Mouse (Mus musculus) liver, embryonic 12.5 days (tissue): Measurements from ENCODE around the gene Zfp87. TPM values are rescaled to one million over a fixed set of nuclear protein-coding genes. Genes with fewer than 3 reads are reported as not detected.

Source experiments
- ATAC-seq: fragments of 200-750 bp; cut with Nextera tagmentation; 2 replicates; pipeline ENCODE4 v1.8.0; 2017; ENCODE audit warnings: moderate number of reproducible peaks, mild to moderate bottlenecking, moderate library complexity
- H3K27ac ChIP-seq: fragments of 300-500 bp; sonication (generic); 2 replicates; pipeline ENCODE4 v1.5.1; 2016; ENCODE audit warnings: mild to moderate bottlenecking
- H3K27me3 ChIP-seq: fragments of 300-500 bp; sonication (generic); replicated peaks from 2 replicates; pipeline ENCODE4 v1.6.1; 2016; ENCODE audit warnings: mild to moderate bottlenecking, moderate library complexity
- H3K36me3 ChIP-seq: fragments of 300-500 bp; sonication (generic); 2 replicates; pipeline ENCODE4 v1.6.1; 2016; ENCODE audit warnings: mild to moderate bottlenecking, moderate library complexity
- H3K4me1 ChIP-seq: fragments of 300-500 bp; sonication (generic); 2 replicates; pipeline ENCODE4 v1.6.1; 2016
- H3K4me2 ChIP-seq: fragments of 300-500 bp; sonication (generic); 2 replicates; pipeline ENCODE4 v1.6.1; 2016; ENCODE audit warnings: mild to moderate bottlenecking, moderate library complexity
- H3K4me3 ChIP-seq: fragments of 300-500 bp; sonication (generic); 2 replicates; pipeline ENCODE4 v1.5.1; 2016; ENCODE audit warnings: mild to moderate bottlenecking, moderate library complexity
- H3K9ac ChIP-seq: fragments of 300-500 bp; sonication (generic); 2 replicates; pipeline ENCODE4 v1.6.1; 2016; ENCODE audit warnings: mild to moderate bottlenecking, moderate library complexity
- H3K9me3 ChIP-seq: fragments of 300-500 bp; sonication (generic); replicated peaks from 2 replicates; pipeline ENCODE4 v1.6.1; 2016; ENCODE audit warnings: mild to moderate bottlenecking, moderate library complexity
- WGBS: fragments of 180-500 bp; shearing (Covaris S2); methylation state at CpG from one replicate; pipeline ENCODE4 v1.1.7; 2016; ENCODE audit not compliant: insufficient replicate concordance; 5-methylcytosine and 5-hydroxymethylcytosine counted together
- polyA plus RNA-seq: library from polyadenylated mRNA; unstranded; fragments of >200 nt; fragmentation: Nextera tagmentation; extraction: Ambion mirVana; gene quantifications from 2 replicates; pipeline ENCODE4 v1.2.1, GENCODE M21; 2016

The Zfp87 gene
- polyA plus RNA-seq: 9.4 and 9.7 TPM in 2 replicates

DNA sequence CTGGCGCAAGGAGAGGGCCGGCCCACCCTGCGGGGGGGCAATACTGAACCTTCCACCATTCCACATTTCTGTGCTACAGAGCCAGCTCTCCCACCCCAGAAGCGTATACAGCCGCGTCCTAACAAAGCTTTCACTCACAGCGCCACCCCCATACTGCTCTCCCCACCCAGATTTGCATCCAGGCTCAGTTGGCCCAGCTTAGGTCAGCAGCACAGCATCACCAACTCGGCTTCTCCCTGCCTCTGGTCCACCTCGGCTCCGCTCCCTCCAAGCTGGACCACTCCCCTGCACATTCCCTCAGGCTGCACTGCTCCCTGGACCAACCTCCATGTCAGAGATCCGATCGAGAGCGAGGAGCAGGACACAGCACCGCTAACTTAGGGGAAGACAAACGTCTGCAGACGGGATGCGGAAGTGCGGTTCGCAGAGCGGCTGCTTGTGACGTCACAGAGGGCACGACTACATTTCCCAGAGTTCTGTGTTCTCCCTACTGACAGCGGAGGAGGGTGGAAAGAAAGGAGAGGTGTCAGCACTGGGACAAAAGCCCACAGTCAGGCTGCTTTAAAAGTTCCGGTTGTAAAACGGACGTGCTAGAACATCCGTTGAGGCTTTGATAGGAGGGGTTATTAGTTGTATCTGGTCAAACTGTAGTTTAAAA lies at the start of gene Zfp87, which contains the start of gene Gm26965:
Zfp87 (minus strand) TSS at position 425 of the 658 bp plus-strand sequence.
Gm26965 (minus strand) TSS at position 399 of the 658 bp plus-strand sequence.
- peak; percentile 99 for ATAC-seq
- Histone ChIP-seq H3K27ac (peak within 1 kb of the TSS; percentile 81), H3K4me2 (peak within 1 kb of the TSS; percentile 89), H3K36me3 (peaks cover 10% of the 10 kb centered on the region), H3K4me3 (peak within 1 kb of the TSS; percentile 81), H3K27me3 (no peaks in the 10 kb centered on the region), H3K9ac (peak within 1 kb of the TSS; percentile 79), H3K4me1 (peaks cover 25% of the 10 kb centered on the region), H3K9me3 (no peaks in the 10 kb centered on the region)
- WGBS: under 1% methylated on average over 27 of the region's 27 CpGs

DNA sequence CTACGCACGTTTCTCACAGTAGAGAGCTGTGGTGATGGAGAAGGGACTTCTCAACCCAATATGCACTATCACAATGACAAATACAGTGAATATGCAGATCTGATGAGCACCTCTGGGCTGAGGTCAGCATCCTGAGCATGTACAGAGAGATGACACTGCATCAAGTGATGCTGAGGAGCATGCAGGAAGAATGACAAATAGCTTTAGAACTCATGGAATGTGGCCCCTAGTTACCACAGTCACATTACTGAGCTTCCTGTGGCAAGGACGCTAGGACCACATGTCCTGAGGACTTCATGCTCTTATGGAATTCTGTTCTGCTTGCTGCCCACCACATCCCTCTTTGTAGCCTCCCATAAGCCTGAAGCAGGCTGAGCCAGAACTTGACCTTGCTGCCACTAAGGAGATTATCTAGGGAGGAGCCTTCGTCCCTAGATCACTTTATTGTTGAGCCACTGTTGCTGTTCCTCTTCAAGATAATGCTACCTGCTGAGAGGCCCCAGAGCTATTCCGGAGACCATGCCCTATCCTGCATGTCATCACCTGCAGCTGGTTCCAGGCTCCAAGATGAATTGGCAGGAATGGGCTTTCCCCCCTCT lies 46.7 kb upstream of the Zfp87 start:
- Histone ChIP-seq H3K9ac (no peak overlapping the region), H3K4me1 (no peaks in the 10 kb centered on the region), H3K27ac (no peak overlapping the region), H3K4me3 (no peak overlapping the region), H3K9me3 (no peaks in the 10 kb centered on the region), H3K4me2 (no peak overlapping the region), H3K27me3 (no peaks in the 10 kb centered on the region), H3K36me3 (no peaks in the 10 kb centered on the region)
- ATAC-seq: no peak
- WGBS: 53% methylated on average over 5 of the region's 5 CpGs

DNA sequence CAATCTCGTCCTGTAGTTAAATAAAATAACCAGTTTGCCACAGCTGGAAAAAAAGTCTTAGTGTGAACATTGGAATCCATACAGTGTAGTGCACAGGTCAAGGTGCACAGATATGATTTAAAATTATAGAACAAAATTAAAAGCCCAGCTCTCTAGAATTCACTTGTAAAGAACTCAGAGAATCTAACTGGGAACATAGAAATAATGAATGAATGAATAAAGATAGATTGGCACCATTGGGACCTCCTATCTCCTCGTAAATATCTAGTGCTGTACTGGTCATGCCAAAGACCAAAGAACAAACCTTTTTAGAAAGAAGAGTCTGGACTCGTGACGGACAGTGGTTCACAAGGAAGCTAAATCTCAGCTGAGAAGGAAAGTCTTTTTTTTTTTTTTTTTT lies 27.8 kb upstream of the Zfp87 start, which contains the start of gene Zfp748:
Zfp748 (minus strand) TSS at position 101 of the 400 bp plus-strand sequence.
- WGBS: 59% methylated on average over 4 of the region's 4 CpGs
- Histone ChIP-seq H3K27ac (peak within 1 kb of the TSS; percentile 91), H3K27me3 (no peaks in the 10 kb centered on the region)

DNA sequence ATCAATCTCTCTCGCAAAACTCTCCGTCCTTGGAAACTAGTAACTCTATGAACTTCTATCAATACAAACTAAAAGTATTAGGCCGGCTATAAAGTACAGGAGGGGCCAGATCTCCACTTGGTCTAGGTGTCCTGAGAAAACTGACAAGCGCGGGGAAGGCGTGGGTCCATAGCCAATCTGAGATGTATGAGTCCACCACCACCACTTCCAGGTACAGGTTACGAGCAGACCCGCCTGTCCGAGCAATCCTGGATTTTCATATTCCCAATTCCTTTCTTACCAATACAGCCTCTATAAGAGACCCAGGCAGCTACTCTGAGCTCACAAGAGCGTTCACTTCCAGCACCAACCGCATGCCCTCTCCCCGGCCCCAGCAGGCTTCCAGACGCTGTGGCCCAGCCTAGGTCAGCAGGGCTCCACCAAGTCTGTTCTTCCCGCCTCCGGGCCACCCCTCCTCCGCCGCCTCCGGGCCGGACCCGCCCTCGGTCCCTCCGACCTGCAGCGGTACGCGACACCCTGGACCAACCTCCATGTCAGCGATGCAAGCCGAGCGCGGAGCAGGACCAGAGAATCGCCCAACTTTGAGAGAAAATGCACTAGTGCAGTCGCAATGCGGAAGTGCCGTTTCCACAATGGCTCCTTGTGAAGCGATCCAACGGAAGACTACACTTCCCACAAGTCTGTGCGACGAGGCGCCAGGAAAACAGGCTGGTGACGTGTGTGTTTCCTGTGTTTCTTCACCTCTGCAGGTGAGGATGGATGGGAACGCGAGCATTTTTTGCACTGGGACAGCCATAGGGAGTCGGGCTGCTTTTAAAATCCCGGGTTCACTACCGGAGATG lies 26.7 kb upstream of the Zfp87 start:
- Histone ChIP-seq H3K27ac (peak overlapping the region; percentile 91), H3K4me2 (peak overlapping the region; percentile 80), H3K36me3 (no peaks in the 10 kb centered on the region), H3K27me3 (no peaks in the 10 kb centered on the region), H3K9me3 (no peaks in the 10 kb centered on the region), H3K4me3 (peak overlapping the region; percentile 90), H3K4me1 (peaks cover 25% of the 10 kb centered on the region), H3K9ac (peak overlapping the region; percentile 87)
- peak; percentile 97 for ATAC-seq
- WGBS: 1% methylated on average over 44 of the region's 44 CpGs

More for the DNA sequence above, 27.8 kb upstream of the Zfp87 start, which contains the start of gene Zfp748:
- no peak for ATAC-seq
- Histone ChIP-seq H3K4me2 (peak within 1 kb of the TSS; percentile 80), H3K36me3 (no peaks in the 10 kb centered on the region), H3K9ac (peak within 1 kb of the TSS; percentile 87), H3K4me1 (peaks cover 25% of the 10 kb centered on the region), H3K9me3 (no peaks in the 10 kb centered on the region), H3K4me3 (peak within 1 kb of the TSS; percentile 90)

DNA sequence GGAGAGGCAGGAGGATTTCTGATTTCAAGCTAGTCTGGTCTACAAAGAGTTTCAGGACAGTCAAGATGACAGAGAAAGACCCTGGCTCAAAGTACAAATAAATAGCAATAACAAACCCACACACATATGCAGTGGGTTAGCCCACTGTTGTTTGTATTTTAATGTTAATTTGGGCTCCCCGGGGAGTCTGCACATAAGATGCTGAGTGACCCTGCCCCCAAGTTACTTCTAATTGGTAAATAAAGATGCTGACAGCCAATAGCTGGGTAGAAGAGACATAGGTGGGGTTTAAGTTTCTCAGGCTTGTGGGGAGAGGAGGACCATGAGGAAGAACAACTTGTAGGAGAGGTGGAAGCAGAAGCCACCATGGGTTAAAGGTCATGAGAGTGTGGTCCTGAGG lies 20.0 kb upstream of the Zfp87 start:
- Histone ChIP-seq H3K36me3 (peaks cover 48% of the 10 kb centered on the region), H3K4me3 (no peak overlapping the region), H3K4me1 (peaks cover 8% of the 10 kb centered on the region; the same call in 1 of the 2 replicates), H3K9ac (no peak overlapping the region), H3K27me3 (no peaks in the 10 kb centered on the region), H3K27ac (no peak overlapping the region), H3K9me3 (peaks cover 12% of the 10 kb centered on the region), H3K4me2 (no peak overlapping the region)
- ATAC-seq: no peak
- WGBS: 69% methylated on average over 1 of the region's 1 CpGs

DNA sequence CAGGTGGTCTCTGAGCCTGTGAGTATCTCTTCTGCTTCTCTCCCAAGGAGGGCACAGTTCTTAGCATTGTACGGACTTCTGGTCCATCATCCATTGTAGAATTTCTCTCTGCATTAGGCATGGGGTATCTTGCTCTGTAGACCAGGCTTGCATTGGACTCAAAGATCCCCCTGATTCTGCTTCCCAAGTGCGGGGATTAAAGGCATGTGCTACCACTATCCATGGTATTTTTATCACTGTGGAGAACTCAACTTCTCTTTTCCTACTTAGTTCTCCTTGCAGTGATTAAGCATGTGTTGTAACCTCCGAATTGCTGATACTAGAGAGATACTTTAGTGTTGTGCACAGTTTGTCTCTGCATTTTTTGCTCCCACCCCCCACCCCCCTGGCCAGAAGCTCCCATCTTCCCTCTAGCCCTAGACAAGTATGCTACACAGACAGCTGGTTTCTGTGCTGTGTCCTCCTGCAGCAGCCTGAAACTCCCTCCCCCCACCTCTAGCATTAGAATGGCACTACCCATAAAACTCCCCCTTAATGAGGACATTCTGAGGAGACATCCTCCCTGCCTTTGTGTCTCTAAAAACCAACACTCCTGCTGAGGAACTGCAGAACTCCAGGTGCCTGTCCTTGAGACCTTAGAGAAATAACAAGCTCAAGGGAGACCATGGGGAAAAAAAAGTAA lies 1.2 kb upstream of the Zfp87 start:
- Histone ChIP-seq H3K4me1 (peaks cover 25% of the 10 kb centered on the region), H3K36me3 (0 out of 2 replicates have a peak, but pooled peaks cover 3% of the 10 kb centered on the region), H3K9ac (no peak overlapping the region), H3K27me3 (no peaks in the 10 kb centered on the region), H3K4me2 (no peak overlapping the region), H3K4me3 (no peak overlapping the region), H3K9me3 (no peaks in the 10 kb centered on the region), H3K27ac (no peak overlapping the region)
- 63% methylated on average over 3 of the region's 3 CpGs for WGBS
- no peak for ATAC-seq

DNA sequence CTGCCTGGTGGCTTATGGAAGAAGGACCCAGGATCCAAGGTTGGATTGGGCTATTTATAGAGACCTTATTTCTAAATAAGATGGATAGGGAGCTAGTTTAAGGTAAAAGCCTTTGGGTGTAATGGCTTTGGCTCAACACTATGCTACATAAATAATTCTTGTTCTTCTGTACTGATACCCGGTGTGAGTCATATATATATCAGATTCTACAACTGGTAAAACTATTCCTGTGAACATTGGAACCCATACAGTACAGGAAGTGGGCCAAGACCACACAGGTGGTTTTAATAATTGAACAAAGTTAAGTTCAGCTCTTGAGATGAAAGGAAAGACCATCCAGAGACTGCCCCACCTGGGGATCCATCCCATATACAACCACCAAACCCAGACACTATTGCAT lies 25.1 kb downstream of the Zfp87 start:
- no peak; the same call in 1 of the 2 replicates for ATAC-seq
- H3K4me3 ChIP-seq: no peak overlapping the region
- no peaks in the 10 kb centered on the region for H3K9me3 ChIP-seq

DNA sequence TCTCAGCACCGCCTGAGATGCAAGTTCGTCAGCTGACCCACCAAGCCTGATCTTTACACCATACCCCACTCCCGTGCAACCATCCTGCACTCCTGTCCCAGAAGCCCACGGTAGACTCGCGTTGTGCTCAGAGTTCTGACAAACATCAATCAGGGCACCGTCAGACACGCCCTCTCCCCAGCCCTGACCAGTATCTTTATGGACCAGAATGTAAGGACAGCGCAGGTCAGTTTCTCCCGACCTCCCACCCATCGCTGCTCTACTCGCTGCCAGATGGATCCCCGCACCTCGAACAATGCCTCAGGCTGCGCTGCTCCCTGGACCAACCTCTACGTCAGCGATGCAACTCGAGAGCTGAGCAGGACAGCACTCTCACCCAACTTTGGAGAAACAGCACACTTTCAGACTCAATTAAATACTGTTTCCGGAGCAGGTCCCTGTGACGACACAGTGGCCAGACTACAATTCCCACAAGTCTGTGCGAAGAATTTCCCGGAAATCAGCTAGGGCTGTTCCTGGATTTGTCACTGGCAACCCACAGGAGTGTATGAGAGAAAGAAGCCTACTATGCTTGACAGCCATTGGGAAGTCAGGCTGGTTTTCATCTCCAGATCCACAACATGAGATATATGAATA lies 25.8 kb downstream of the Zfp87 start, which contains the start of gene Zfp58:
Zfp58 (minus strand) TSS at position 472 of the 636 bp plus-strand sequence.
- peak within 1 kb of the TSS; percentile 60; the same call in 1 of the 2 replicates for H3K27ac ChIP-seq
- ATAC-seq: peak; percentile 93
- H3K4me1 ChIP-seq: peaks cover 9% of the 10 kb centered on the region
- peak within 1 kb of the TSS; percentile 69 for H3K9ac ChIP-seq
- WGBS: 1% methylated on average over 22 of the region's 22 CpGs
- H3K9me3 ChIP-seq: no peaks in the 10 kb centered on the region
- peaks cover 14% of the 10 kb centered on the region for H3K36me3 ChIP-seq
- H3K4me3 ChIP-seq: peak within 1 kb of the TSS; percentile 73
- H3K4me2 ChIP-seq: peak within 1 kb of the TSS; percentile 78
- H3K27me3 ChIP-seq: no peaks in the 10 kb centered on the region

More for the DNA sequence above, 25.1 kb downstream of the Zfp87 start:
- peaks cover 9% of the 10 kb centered on the region for H3K4me1 ChIP-seq
- no peak overlapping the region for H3K9ac ChIP-seq
- H3K27me3 ChIP-seq: no peaks in the 10 kb centered on the region
- peak overlapping the region; percentile 78; the same call in 1 of the 2 replicates for H3K4me2 ChIP-seq
- WGBS: 57% methylated on average over 1 of the region's 1 CpGs
- H3K27ac ChIP-seq: no peak overlapping the region
- H3K36me3 ChIP-seq: peaks cover 10% of the 10 kb centered on the region

DNA sequence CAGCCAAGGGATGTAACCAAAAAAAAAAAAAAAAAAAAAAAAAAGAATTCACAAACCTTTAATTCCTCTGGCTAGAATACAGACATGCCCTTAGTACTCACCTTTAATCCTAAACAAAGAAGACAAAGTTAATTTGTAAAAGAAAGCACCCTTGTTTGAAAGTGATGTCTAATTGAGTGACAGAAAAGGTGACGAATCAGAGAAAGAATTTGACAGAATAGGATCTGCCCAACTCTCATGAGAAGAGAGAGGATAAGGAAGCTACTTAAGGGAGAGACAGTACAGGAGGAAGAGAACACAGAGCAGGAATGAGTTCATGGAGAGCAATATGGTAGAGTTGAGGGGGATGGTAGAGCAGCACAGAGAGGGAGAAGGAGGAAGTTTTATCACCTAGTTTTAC lies 30.3 kb downstream of the Zfp87 start:
- H3K36me3 ChIP-seq: peaks cover 57% of the 10 kb centered on the region

DNA sequence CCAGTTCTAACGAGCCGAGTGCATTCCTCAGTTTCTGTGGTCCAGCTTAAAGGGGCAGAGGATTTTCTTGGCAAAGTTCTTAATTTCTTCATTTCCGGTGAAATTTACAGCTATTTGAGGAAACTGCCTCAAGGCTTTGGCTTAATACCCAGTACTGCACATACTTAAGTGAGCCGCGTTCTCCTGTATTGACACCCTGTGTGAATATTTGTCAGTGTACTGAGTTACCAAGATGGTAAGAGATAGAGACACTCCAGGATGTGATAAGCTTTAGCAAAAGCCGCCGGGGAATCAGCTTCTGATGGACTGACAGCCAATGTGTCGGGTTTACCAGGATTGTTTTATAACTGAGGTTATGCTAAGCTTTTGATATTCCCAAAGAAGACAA lies 41.6 kb downstream of the Zfp87 start:
- Histone ChIP-seq H3K27me3 (no peaks in the 10 kb centered on the region), H3K27ac (peak overlapping the region; percentile 84; the same call in 1 of the 2 replicates), H3K9me3 (no peaks in the 10 kb centered on the region), H3K4me2 (peak overlapping the region; percentile 77), H3K4me3 (peak overlapping the region; percentile 73), H3K4me1 (peaks cover 9% of the 10 kb centered on the region), H3K9ac (peak overlapping the region; percentile 80), H3K36me3 (peaks cover 14% of the 10 kb centered on the region; the same call in 1 of the 2 replicates)
- peak; percentile 31; the same call in 1 of the 2 replicates for ATAC-seq
- 21% methylated on average over 8 of the region's 8 CpGs for WGBS

More for the DNA sequence above, 30.3 kb downstream of the Zfp87 start:
- Histone ChIP-seq H3K9me3 (peaks cover 12% of the 10 kb centered on the region), H3K4me2 (no peak overlapping the region), H3K27ac (no peak overlapping the region), H3K27me3 (no peaks in the 10 kb centered on the region), H3K4me1 (peaks cover 9% of the 10 kb centered on the region), H3K4me3 (no peak overlapping the region), H3K9ac (no peak overlapping the region)
- no peak for ATAC-seq
- 70% methylated on average over 1 of the region's 1 CpGs for WGBS
